Mouse (Mus musculus) embryo, embryonic 10 days (tissue): ENCODE data around the gene Ptprr.

Experiments used
- DNase-seq: peaks from one replicate; pipeline ENCODE4 v3.0.0-alpha.2; 2015; ENCODE audit warnings: low spot score

Ptprr gene

DNA sequence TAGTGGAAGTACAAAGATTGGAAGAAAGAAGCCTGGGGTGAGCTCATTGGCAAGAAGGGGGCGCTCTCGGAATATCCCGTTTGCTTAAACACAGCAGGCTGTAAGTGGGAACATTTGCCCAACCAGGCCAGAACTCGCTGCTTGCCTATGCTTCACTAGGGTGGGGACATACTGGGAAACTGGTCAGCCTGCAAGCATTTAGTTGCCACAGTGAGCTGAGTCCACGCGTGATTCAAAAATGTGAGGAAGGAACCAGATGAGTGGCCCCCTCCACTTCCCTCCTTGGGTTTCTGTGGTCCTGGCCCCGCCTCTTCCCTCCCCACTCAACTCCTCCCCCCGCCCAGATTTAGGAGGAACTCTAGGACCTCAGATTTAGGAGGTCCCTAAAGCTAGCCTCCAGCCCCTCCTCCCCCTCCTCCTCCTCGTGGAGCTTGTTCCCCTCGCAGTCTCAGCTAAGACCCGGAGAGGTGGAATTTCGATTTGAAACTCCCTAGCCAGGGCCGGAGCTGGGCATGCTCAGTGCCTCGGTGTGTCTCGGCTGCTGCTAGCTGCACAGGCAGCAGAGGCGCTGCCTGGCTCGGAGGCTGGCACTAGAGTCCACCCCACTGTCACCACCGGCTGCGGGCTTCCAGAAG, at the start of gene Ptprr:
Ptprr (plus strand) TSS at position 369 of the 635 bp plus-strand sequence.
- peak; percentile 88 for DNase-seq

- DNase-seq = no peak
Observed at GRCm38 (mm10) chr10:115976345-115976744, 41.7 kb upstream of the Ptprr start.

DNA sequence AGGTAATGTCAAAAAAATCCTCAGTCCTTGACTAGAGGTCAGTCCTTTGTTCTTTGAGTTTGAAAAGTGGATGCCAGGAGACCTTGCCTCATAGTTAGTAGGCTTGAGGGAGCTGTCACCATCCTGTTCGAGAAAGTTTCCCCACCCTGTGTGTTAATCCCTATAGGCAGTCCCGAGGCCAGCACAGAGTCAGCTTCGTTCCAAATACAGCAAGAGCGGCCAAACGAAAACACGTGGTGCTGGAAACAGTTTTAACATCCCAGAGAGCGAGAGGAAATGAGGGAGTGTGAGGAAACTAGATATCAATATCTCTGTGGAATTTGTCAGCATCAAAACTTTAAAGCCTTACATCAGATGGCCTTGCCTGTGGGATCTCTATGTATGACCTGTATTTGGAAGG, 39.0 kb upstream of the Ptprr start:
- no peak for DNase-seq

GRCm38 (mm10) chr10:115980018-115980417, 38.0 kb upstream of the Ptprr start:
- DNase-seq = no peak

GRCm38 (mm10) chr10:115984308-115984707, 33.7 kb upstream of the Ptprr start:
- no peak for DNase-seq

GRCm38 (mm10) chr10:116001838-116002237, 16.2 kb upstream of the Ptprr start:
- DNase-seq = no peak

GRCm38 (mm10) chr10:116006675-116007074, 11.3 kb upstream of the Ptprr start:
- peak; percentile 6 for DNase-seq

DNA sequence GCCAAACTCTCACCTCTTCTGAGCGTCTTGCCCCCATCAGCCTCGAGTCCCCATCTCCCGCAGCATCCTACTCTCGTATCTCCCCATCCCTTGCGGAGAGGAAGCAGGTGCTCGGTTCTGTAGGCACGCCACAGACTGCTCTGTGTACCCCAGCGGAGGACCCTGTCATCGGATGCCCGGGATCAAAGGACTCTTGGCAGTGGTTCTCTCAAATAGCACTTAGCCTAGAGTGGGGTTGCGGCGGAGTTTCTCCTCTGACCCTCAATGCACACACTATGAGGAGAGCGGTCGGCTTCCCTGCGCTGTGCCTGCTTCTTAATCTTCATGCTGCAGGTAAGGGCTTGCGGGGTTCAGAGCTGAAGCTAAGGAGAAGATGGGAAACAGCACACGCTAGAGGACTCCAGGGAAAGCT, 473 bp downstream of the Ptprr start:
- DNase-seq = no peak

GRCm38 (mm10) chr10:116019086-116019860, 1.3 kb downstream of the Ptprr start:
- peak; percentile 73 for DNase-seq

- no peak for DNase-seq
Observed at GRCm38 (mm10) chr10:116021081-116021480, 3.1 kb downstream of the Ptprr start.

DNA sequence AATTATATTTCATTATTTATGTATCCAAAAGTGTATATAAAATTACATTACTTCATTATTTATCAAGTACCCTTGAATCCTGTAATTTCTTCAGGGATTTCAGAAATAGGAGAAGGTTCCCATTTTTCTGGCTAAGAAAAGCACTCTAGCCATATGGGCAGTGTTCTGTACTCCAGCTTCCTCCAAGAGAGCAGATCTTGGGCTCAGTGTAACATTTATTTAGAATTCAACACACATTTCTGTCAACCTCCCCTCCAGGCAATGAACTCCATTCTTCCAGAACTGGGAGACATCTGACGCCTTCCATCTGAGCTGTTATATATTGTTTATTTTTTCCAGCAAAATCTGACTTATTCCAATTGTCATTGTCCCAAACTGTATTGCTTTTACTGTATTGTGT, 20.1 kb downstream of the Ptprr start:
- DNase-seq = no peak

DNA sequence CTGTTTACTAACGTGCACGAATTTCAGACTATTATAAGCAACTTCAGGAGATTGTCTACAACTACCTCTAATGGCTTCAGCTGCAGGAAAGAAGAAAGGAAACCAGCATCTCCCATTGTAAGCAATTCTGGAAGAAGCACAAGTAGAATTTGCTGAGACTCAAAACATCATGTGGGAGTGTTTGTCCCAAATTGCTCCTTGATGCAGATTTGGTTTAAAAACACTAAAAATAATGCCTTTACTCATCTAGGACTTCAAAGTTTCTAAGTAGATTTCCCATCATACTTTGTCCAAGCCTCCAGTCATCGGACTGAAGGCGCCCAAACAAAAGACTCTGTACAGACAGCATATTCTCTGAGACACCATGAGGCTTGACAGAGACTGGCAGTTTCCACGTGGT, 57.9 kb downstream of the Ptprr start:
- no peak for DNase-seq

GRCm38 (mm10) chr10:116078636-116079035, 60.6 kb downstream of the Ptprr start:
- no peak for DNase-seq

GRCm38 (mm10) chr10:116079396-116079795, 61.4 kb downstream of the Ptprr start:
- DNase-seq = no peak

- no peak for DNase-seq
Observed at GRCm38 (mm10) chr10:116080841-116081240, 62.8 kb downstream of the Ptprr start.

DNA sequence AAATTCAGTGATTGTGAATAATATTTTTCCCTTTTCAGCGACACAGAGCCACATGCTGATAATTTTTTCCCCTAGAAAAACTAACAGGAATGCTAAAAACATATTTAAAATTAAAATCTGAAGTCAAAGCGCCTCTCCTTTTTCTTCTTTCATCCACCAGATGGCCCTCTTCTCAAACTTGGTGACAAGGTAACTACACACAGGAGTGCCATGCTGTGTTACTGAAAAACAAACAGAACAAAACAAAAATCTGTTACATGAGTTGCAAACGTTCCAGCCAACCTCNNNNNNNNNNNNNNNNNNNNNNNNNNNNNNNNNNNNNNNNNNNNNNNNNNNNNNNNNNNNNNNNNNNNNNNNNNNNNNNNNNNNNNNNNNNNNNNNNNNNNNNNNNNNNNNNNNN, 66.0 kb downstream of the Ptprr start:
- peak; percentile 43 for DNase-seq

- DNase-seq = no peak
Observed at GRCm38 (mm10) chr10:116096466-116096865, 78.5 kb downstream of the Ptprr start.

DNA sequence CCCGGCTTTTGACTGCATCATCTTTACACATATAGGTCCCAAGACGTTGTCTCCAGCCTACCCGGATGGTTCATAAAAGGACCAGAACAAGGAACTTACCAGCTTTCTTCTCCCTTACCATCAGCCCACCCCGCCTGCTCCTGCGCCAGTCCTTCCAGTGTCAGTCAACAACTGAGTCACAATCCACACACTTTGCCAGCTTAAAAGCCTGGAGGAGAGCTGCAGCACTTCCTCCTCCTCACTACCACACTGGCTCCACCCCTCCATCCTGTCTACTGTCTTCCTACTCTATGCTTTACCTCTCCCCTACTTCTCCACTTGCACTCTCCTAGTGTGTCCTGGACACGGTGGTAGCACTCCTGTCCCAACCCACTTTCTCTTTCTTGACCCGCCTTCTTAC, 80.5 kb downstream of the Ptprr start:
- DNase-seq = no peak

DNA sequence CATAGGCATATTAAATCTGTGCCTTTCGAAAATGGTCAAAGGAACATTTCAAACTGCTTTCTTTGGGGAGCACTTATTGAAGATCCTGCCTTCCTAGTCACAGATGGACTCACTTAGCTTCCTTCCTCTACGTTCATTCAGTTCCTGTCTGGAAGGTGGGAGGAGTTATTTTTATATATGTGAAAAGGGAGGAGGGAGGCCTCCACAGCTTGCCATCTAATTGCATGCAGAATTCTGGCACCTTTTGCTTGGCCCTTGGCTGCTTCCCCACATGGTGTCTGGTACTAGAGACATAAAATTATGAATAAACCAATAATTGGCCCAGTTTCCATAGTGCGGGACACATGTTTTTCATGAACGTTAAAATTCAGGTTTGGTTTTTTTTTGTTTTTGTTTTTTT, 90.2 kb downstream of the Ptprr start:
- DNase-seq = no peak

- no peak for DNase-seq
Observed at GRCm38 (mm10) chr10:116108730-116109129, 90.7 kb downstream of the Ptprr start.

DNA sequence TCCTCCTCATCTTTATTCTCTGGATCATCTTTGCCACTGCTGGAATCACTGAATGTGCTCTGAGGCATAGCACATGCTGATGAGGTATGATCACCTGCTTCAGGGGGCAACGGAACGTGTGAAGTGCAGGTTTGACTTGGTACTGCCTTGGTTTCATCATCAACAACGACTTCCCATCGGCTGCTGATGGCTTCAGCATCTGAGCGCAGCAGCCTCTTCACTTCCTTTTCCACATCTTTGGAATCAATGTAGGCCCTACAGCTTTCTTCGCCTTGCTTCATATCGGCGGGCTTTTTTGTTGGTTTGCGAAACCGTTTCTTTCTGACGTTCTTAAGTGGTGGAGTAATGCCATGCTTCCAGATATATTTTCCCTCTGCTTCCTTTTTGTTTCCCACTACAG, 94.9 kb downstream of the Ptprr start:
- no peak for DNase-seq

- no peak for DNase-seq
Observed at GRCm38 (mm10) chr10:116113867-116114474, 96.0 kb downstream of the Ptprr start, which contains the start of gene 4933416C03Rik. 4933416C03Rik (minus strand) TSS chr10:116113917.
